In genomic region chr6:94282301-94283241, GRCm38 (mm10) we compare ENCODE assay signal across 8 mouse cellular contexts. TPM values are rescaled to one million over a fixed set of nuclear protein-coding genes. Genes with fewer than 3 reads are reported as not detected.
DNase-seq lines count a peak whose midpoint lies in the region; ATAC-seq and TF ChIP-seq lines count a peak whose summit lies in the region.

No protein-coding gene starts in this region.

- H3K36me3 ChIP-seq in forebrain, embryonic 10.5 days (replicated peaks) = no peaks in the 10 kb centered on the region
- no peaks in the 10 kb centered on the region for H3K36me3 ChIP-seq in hindbrain, embryonic 13.5 days
- no peaks in the 10 kb centered on the region for H3K36me3 ChIP-seq in liver, adult 2 months (ENCODE audit: control insufficient read depth, insufficient read depth, low read length)
- no peaks in the 10 kb centered on the region for H3K36me3 ChIP-seq in neural tube, embryonic 11.5 days (ENCODE audit: control insufficient read depth, insufficient read depth, low read length)

- 3% methylated on average over 55 of the region's 55 CpGs for WGBS in bone marrow, adult 2 months
- WGBS in forebrain, embryonic 10.5 days = under 1% methylated on average over 55 of the region's 55 CpGs
- under 1% methylated on average over 55 of the region's 55 CpGs for WGBS in hindbrain, embryonic 13.5 days
- WGBS in liver, adult 2 months = 1% methylated on average over 55 of the region's 55 CpGs
- WGBS in neural tube, embryonic 11.5 days = under 1% methylated on average over 55 of the region's 55 CpGs

- H3K9me3 ChIP-seq in forebrain, embryonic 10.5 days = no peaks in the 10 kb centered on the region; the same call in 1 of the 2 replicates
- H3K9me3 ChIP-seq in hindbrain, embryonic 13.5 days = no peaks in the 10 kb centered on the region
- H3K9me3 ChIP-seq in neural tube, embryonic 11.5 days (ENCODE audit: control insufficient read depth, low read length) = no peaks in the 10 kb centered on the region

- peak overlapping the region; percentile 76 for H3K9ac ChIP-seq in hindbrain, embryonic 13.5 days
- H3K9ac ChIP-seq in liver, adult 2 months (ENCODE audit: low read depth, low read length) = peak overlapping the region; percentile 99
- peak overlapping the region; percentile 80 for H3K9ac ChIP-seq in neural tube, embryonic 11.5 days (ENCODE audit: low read length)

- DNase-seq in layer of hippocampus, adult 2 months (ENCODE audit: low spot score in 2 of 2) = no peak
- DNase-seq in layer of hippocampus, postnatal 14 days (ENCODE audit: low spot score in 2 of 2) = no peak
- peak; percentile 59 for DNase-seq in forebrain, embryonic 10.5 days (ENCODE audit: extremely low spot score, low spot score)
- DNase-seq in liver, adult 2 months (ENCODE audit: extremely low read depth, low read depth, low spot score) = peak; percentile 54
- peak; percentile 56 for DNase-seq in neural tube, embryonic 11.5 days (ENCODE audit: low spot score)
- no peak for DNase-seq in spleen, adult 18-20 months

- peak overlapping the region; percentile 81 for H3K27ac ChIP-seq in layer of hippocampus, adult 2 months
- no peak overlapping the region for H3K27ac ChIP-seq in bone marrow, adult 2 months (ENCODE audit: control insufficient read depth, insufficient read depth, low read depth, low read length, poor library complexity)
- H3K27ac ChIP-seq in forebrain, embryonic 10.5 days = peak overlapping the region; percentile 98
- H3K27ac ChIP-seq in hindbrain, embryonic 13.5 days = peak overlapping the region; percentile 93
- H3K27ac ChIP-seq in liver, adult 2 months (replicated peaks; ENCODE audit: insufficient read depth, low read depth, low read length) = peak overlapping the region; percentile 98
- peak overlapping the region; percentile 93 for H3K27ac ChIP-seq in neural tube, embryonic 11.5 days (ENCODE audit: low read depth, low read length)

- ATAC-seq in hindbrain, embryonic 13.5 days (ENCODE audit: low FRiP score) = no peak
- no peak; the same call in 1 of the 2 replicates for ATAC-seq in neural tube, embryonic 11.5 days (ENCODE audit: insufficient read depth, low FRiP score, low TSS enrichment)

- H3K27me3 ChIP-seq in forebrain, embryonic 10.5 days (ENCODE audit: poor library complexity, severe bottlenecking) = no peaks in the 10 kb centered on the region; the same call in 1 of the 2 replicates
- H3K27me3 ChIP-seq in hindbrain, embryonic 13.5 days = no peaks in the 10 kb centered on the region
- H3K27me3 ChIP-seq in liver, adult 2 months (ENCODE audit: control insufficient read depth, insufficient read depth, low read length) = no peaks in the 10 kb centered on the region
- H3K27me3 ChIP-seq in neural tube, embryonic 11.5 days (ENCODE audit: control insufficient read depth, insufficient read depth, low read length) = no peaks in the 10 kb centered on the region

- H3K79me2 ChIP-seq in liver, adult 2 months (ENCODE audit: control insufficient read depth, insufficient read depth, low read length) = peaks cover 25% of the 10 kb centered on the region

- H3K4me2 ChIP-seq in hindbrain, embryonic 13.5 days = peak overlapping the region; percentile 89
- peak overlapping the region; percentile 94 for H3K4me2 ChIP-seq in neural tube, embryonic 11.5 days (ENCODE audit: low read depth)

- H3K4me3 ChIP-seq in layer of hippocampus, adult 2 months = peak overlapping the region; percentile 91
- H3K4me3 ChIP-seq in bone marrow, adult 2 months (replicated peaks; ENCODE audit: control insufficient read depth, low read depth, low read length) = peak overlapping the region; percentile 7
- H3K4me3 ChIP-seq in forebrain, embryonic 10.5 days = peak overlapping the region; percentile 95
- peak overlapping the region; percentile 78 for H3K4me3 ChIP-seq in hindbrain, embryonic 13.5 days
- peak overlapping the region; percentile 96 for H3K4me3 ChIP-seq in liver, adult 2 months (ENCODE audit: insufficient read depth, low read depth, low read length)
- peak overlapping the region; percentile 70 for H3K4me3 ChIP-seq in neural tube, embryonic 11.5 days (ENCODE audit: low read depth, low read length)

- H3K4me1 ChIP-seq in bone marrow, adult 2 months (ENCODE audit: control insufficient read depth, insufficient read depth, low read length) = no peaks in the 10 kb centered on the region
- H3K4me1 ChIP-seq in forebrain, embryonic 10.5 days = peaks cover 41% of the 10 kb centered on the region
- H3K4me1 ChIP-seq in hindbrain, embryonic 13.5 days (replicated peaks) = peaks cover 29% of the 10 kb centered on the region
- 0 out of 2 replicates have a peak, but pooled peaks cover 6% of the 10 kb centered on the region for H3K4me1 ChIP-seq in liver, adult 2 months (ENCODE audit: control insufficient read depth, insufficient read depth, low read length)
- peaks cover 17% of the 10 kb centered on the region for H3K4me1 ChIP-seq in neural tube, embryonic 11.5 days (ENCODE audit: control insufficient read depth, insufficient read depth, low read length)

- peak; percentile 33; the same call in 1 of the 2 replicates for TF ChIP-seq CTCF in layer of hippocampus, adult 2 months (conservative IDR thresholded peaks at IDR 0.05)
- no peak for TF ChIP-seq CTCF in bone marrow, adult 2 months (IDR thresholded peaks at IDR 0.05; ENCODE audit: control insufficient read depth, insufficient read depth, low read length)
- TF ChIP-seq CTCF in liver, adult 2 months (IDR thresholded peaks at IDR 0.05; ENCODE audit: low read depth, low read length) = 0 out of 2 replicates have a peak, but pooled peaks have one; percentile 31

- peak; percentile 13; the same call in 1 of the 2 replicates for TF ChIP-seq POLR2A in bone marrow, adult 2 months (IDR thresholded peaks at IDR 0.05; ENCODE audit: borderline replicate concordance, control insufficient read depth, low read depth, low read length)
- TF ChIP-seq POLR2A in liver, adult 2 months (IDR thresholded peaks at IDR 0.05; ENCODE audit: extremely low read depth, insufficient read depth, low read length) = no peak

RNA-seq across cellular contexts. Expression of gene Magi1, which starts 1.1 kb away (rescaled TPM):
- total RNA-seq in layer of hippocampus, adult 2 months (2021) = 10 to 100 TPM; 46.5 to 48.8 TPM
- total RNA-seq in layer of hippocampus, postnatal 14 days (2021) = 10 to 100 TPM; 47.1 to 52.9 TPM
- 0.56 and 1.3 TPM in 2 replicates for polyA plus RNA-seq in bone marrow, adult 2 months (2011; ENCODE audit: insufficient read depth, insufficient read length, low replicate concordance, missing spikeins)
- 25.6 and 31.0 TPM in 2 replicates for polyA plus RNA-seq in forebrain, embryonic 10.5 days (2016; fragmentation: Nextera tagmentation; extraction: Ambion mirVana)
- polyA plus RNA-seq in hindbrain, embryonic 13.5 days (2015; fragmentation: Nextera tagmentation; extraction: Ambion mirVana) = 29.1 and 31.6 TPM in 2 replicates
- total RNA-seq in liver, adult 2 months (2014; rRNA removed) = 17.4 and 17.7 TPM in 2 replicates
- polyA plus RNA-seq in liver, adult 2 months (2012; rRNA removed) = 4.4 and 4.9 TPM in 2 replicates
- 21.0 and 23.5 TPM in 2 replicates for polyA plus RNA-seq in neural tube, embryonic 11.5 days (2014; fragmentation: Nextera tagmentation; extraction: Ambion mirVana)

Comparison
In these comparisons a context has a peak if more than half of its experiments do, and no peak if none do; other contexts are left out.
1. DNase-seq: peak in forebrain, embryonic 10.5 days (single experiment), liver, adult 2 months (single experiment) and neural tube, embryonic 11.5 days (single experiment); none in layer of hippocampus, adult 2 months (0 of 2), layer of hippocampus, postnatal 14 days (0 of 2) and spleen, adult 18-20 months (0 of 2).
2. H3K4me3 ChIP-seq: peak in every context shown above with its lines; median percentile 96 in liver, adult 2 months; 95 in forebrain, embryonic 10.5 days; 91 in layer of hippocampus, adult 2 months; 78 in hindbrain, embryonic 13.5 days; 70 in neural tube, embryonic 11.5 days; 7 in bone marrow, adult 2 months.
3. Peak in every context shown above with its lines, with median percentiles within 50 percentile points of each other: H3K9ac ChIP-seq.